Mouse (Mus musculus): ENCODE data around the gene Fabp6.

DNA sequence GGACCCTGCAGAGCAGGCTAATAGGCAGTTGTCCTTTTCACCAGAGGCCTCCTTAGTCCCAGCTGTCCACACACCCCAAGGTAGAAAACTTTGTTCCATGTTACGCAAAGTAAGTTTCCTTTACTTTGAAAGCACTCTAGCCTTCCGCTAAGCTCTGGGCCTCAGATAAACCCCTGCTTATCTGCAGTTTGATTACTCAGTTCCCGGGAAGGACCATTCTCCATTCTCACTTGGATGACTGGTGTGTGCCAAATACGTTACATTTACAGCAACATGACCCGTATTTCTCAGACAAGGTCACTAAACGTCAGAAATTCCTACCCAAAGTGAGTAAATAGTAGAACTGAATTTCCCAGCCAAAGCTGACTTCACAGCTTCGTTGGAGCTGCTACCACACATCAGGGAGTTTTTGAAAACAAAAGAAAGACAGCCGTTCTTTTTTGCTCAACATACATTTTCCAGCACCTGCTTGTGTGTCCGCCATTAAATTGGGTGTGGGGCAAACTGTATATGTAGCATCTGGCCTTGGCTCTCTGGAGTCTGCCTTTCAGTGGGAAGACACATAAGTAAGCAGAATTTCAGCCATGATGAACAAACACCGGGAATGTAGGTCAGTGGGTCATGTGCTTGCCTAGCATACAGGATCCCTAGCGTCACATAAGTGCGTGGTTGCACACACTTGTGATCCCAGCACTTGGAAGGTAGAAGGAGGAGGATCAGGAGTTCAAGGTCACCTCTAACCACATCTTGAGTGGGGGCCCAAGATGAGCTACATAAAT, 52.5 kb downstream of the Fabp6 start:
- TF ChIP-seq CTCF (IDR thresholded peaks at IDR 0.05; ENCODE audit: extremely low read depth, insufficient read depth, insufficient read length, insufficient replicate concordance) (no peak), POLR2A (IDR thresholded peaks at IDR 0.05; ENCODE audit: low read depth, low read length) (no peak)

Measured in spleen, adult 2 months (tissue).